Comparison of ENCODE assay signal across 8 mouse cellular contexts in genomic region chr10:96617951-96618575, GRCm38 (mm10). TPM values are rescaled to one million over a fixed set of nuclear protein-coding genes. Genes with fewer than 3 reads are reported as not detected.
DNase-seq lines count a peak whose midpoint lies in the region; ATAC-seq and TF ChIP-seq lines count a peak whose summit lies in the region.

No protein-coding gene starts in this region.

- CTCF ChIA-PET in Patski (lab: Charles Lee), result interaction anchor here (1.1 to 2.3 kb wide), 2 partner anchors 67 to 695 kb away, joined by 3 to 7 read pairs; no protein-coding TSS in a partner anchor

- POLR2A ChIA-PET in Patski (lab: Charles Lee), result interaction anchor here (0.6 to 1.1 kb wide), 3 partner anchors 11 to 695 kb away, joined by 3 to 5 read pairs (median 4); no protein-coding TSS in a partner anchor

- H3K4me3 ChIP-seq in hindbrain, embryonic 13.5 days, result peak overlapping the region; percentile 95

- H3K4me1 ChIP-seq in hindbrain, embryonic 13.5 days (replicated peaks), result peaks cover 35% of the 10 kb centered on the region

- no peaks in the 10 kb centered on the region for H3K9me3 ChIP-seq in hindbrain, embryonic 13.5 days

- peak overlapping the region; percentile 100 for H3K9ac ChIP-seq in hindbrain, embryonic 13.5 days

- H3K36me3 ChIP-seq in hindbrain, embryonic 13.5 days, result peaks cover 6% of the 10 kb centered on the region

- in situ Hi-C loops in Patski (cut with MboI; ENCODE audit: low pct_unique_long_range_greater_than_20kb), result loop anchor here (5.0 to 10.0 kb wide), 2 partner anchors 473 to 694 kb away; no protein-coding TSS in a partner anchor

- H3K27me3 ChIP-seq in Patski, result no peaks in the 10 kb centered on the region
- H3K27me3 ChIP-seq in hindbrain, embryonic 13.5 days, result no peaks in the 10 kb centered on the region

- TF ChIP-seq CTCF in Patski (IDR thresholded peaks at IDR 0.05), result peak; percentile 68

- H3K27ac ChIP-seq in hindbrain, embryonic 13.5 days, result peak overlapping the region; percentile 99

- WGBS in hindbrain, embryonic 13.5 days, result 0% methylated on average over 29 of the region's 29 CpGs

- DNase-seq in Patski (ENCODE audit: low read depth, low spot score), result no peak
- peak; percentile 80 to 82 for DNase-seq in cerebellum, postnatal 25 days
- peak; percentile 35 to 51 for DNase-seq in frontal cortex, postnatal 25 days (ENCODE audit: low spot score in 2 of 2)
- peak; percentile 45 to 57 for DNase-seq in layer of hippocampus, postnatal 25 days (ENCODE audit: extremely low spot score in 1 of 2, low spot score in 1 of 2)
- DNase-seq in lung, postnatal 14 days, result peak; percentile 79
- DNase-seq in ovary, postnatal 36 days (ENCODE audit: low spot score), result peak; percentile 73
- peak; percentile 87 for DNase-seq in thymus, postnatal 36 days

- peak overlapping the region; percentile 62 for H3K4me2 ChIP-seq in hindbrain, embryonic 13.5 days

- ATAC-seq in Patski, result peak; percentile 40
- 0 out of 2 replicates have a peak, but pooled peaks have one; percentile 21 for ATAC-seq in hindbrain, embryonic 13.5 days (ENCODE audit: low FRiP score)

RNA-seq across cellular contexts. Expression of gene Btg1, which starts 1.3 kb away (rescaled TPM):
- polyA plus RNA-seq in Patski (2021), result 91.5 TPM
- 51.8 and 52.7 TPM in 2 replicates for polyA plus RNA-seq in hindbrain, embryonic 13.5 days (2015; fragmentation: Nextera tagmentation; extraction: Ambion mirVana)
- total RNA-seq in layer of hippocampus, postnatal 25 days (2021), result 10 to 100 TPM; 40.7 to 49.1 TPM
